Mouse (Mus musculus) neural tube, embryonic 15.5 days (tissue): Measurements from ENCODE around the gene Txndc17. TPM values are rescaled to one million over a fixed set of nuclear protein-coding genes. Genes with fewer than 3 reads are reported as not detected.

ENCODE experiments used
- polyA plus RNA-seq: library from polyadenylated mRNA; unstranded; fragments of >200 nt; fragmentation: Nextera tagmentation; extraction: Ambion mirVana; gene quantifications from 2 replicates; pipeline ENCODE4 v1.2.1, GENCODE M21; 2015

Gene Txndc17
- polyA plus RNA-seq, 1 experiment from 2014 or later: 162 TPM

Other genes starting within 250 kb of the Txndc17 start
- gene Aipl1, start 170.0 kb upstream of the Txndc17 start, polyA plus RNA-seq: 0.36 and 0.41 TPM in 2 replicates
- 19.1 and 33.3 TPM in 2 replicates for gene Pimreg, start 165.5 kb upstream of the Txndc17 start, polyA plus RNA-seq
- 4.5 and 5.3 TPM in 2 replicates for gene Pitpnm3, start 71.8 kb upstream of the Txndc17 start, polyA plus RNA-seq
- gene Gm43951, start 707 bp upstream of the Txndc17 start, polyA plus RNA-seq: 1.00 and 1.4 TPM in 2 replicates
- gene 4933427D14Rik, start 88 bp upstream of the Txndc17 start, polyA plus RNA-seq: 15.7 and 16.4 TPM in 2 replicates
- 49.5 and 55.3 TPM in 2 replicates for gene Med31, start 8.0 kb downstream of the Txndc17 start, polyA plus RNA-seq
- 1.8 TPM in 2 replicates for gene Slc13a5, start 59.7 kb downstream of the Txndc17 start, polyA plus RNA-seq
- 3.0 and 10.6 TPM in 2 replicates for gene Xaf1, start 94.1 kb downstream of the Txndc17 start, polyA plus RNA-seq
- gene Fbxo39, start 106.9 kb downstream of the Txndc17 start, polyA plus RNA-seq: not detected in 2 replicates
- gene Tekt1, start 154.9 kb downstream of the Txndc17 start, polyA plus RNA-seq: 4.6 and 5.9 TPM in 2 replicates
- gene Smtnl2, start 204.2 kb downstream of the Txndc17 start, polyA plus RNA-seq: 10.2 and 16.1 TPM in 2 replicates
- gene Ggt6, start 228.0 kb downstream of the Txndc17 start, polyA plus RNA-seq: 1.2 TPM in 1 of 2 replicates, not detected in the other
- gene Mybbp1a, start 233.8 kb downstream of the Txndc17 start, polyA plus RNA-seq: 63.1 and 82.7 TPM in 2 replicates